Mouse (Mus musculus) myocyte (in vitro differentiated cells): ENCODE data around the gene Adam11.

ENCODE experiments used
- E2F4 ChIP-seq: IDR thresholded peaks from one replicate; pipeline ENCODE4 v1.6.1; 2011; ENCODE audit warnings: mild to moderate bottlenecking, control low read depth, moderate library complexity; ENCODE audit not compliant: insufficient read depth
- MAX ChIP-seq: IDR thresholded peaks from one replicate; pipeline ENCODE4 v1.6.1; 2011; ENCODE audit warnings: low read depth, mild to moderate bottlenecking, control low read depth
- MYOG ChIP-seq, 3 experiments: IDR thresholded peaks; one replicate each; pipeline ENCODE4 v1.6.1; 2011; ENCODE audit warnings: control low read depth in 2 of 3, low read depth in 2 of 3, mild to moderate bottlenecking in 2 of 3; ENCODE audit not compliant: insufficient read length in 2 of 3, control insufficient read depth in 1 of 3, insufficient read depth in 1 of 3
- POLR2A ChIP-seq: IDR thresholded peaks from one replicate; pipeline ENCODE4 v1.6.1; 2011; ENCODE audit warnings: low read depth, mild to moderate bottlenecking, control low read depth, moderate library complexity; ENCODE audit not compliant: insufficient read length
- POLR2AphosphoS2 ChIP-seq: IDR thresholded peaks from one replicate; pipeline ENCODE4 v1.6.1; 2011; ENCODE audit warnings: low read depth, control low read depth; ENCODE audit not compliant: insufficient read length
- REST ChIP-seq: IDR thresholded peaks from one replicate; pipeline ENCODE4 v1.6.1; 2011; ENCODE audit warnings: mild to moderate bottlenecking, control low read depth, moderate library complexity; ENCODE audit not compliant: insufficient read depth, insufficient read length
- SRF ChIP-seq: IDR thresholded peaks from one replicate; pipeline ENCODE4 v1.6.1; 2011; ENCODE audit warnings: low read depth; ENCODE audit not compliant: control insufficient read depth, insufficient read length
- TCF12 ChIP-seq: IDR thresholded peaks from one replicate; pipeline ENCODE4 v1.6.1; 2011; ENCODE audit warnings: mild to moderate bottlenecking, control low read depth; ENCODE audit not compliant: poor library complexity, insufficient read depth, severe bottlenecking
- TCF3 ChIP-seq: IDR thresholded peaks from one replicate; pipeline ENCODE4 v1.6.1; 2011; ENCODE audit warnings: low read depth, control low read depth; ENCODE audit not compliant: insufficient read length
- USF1 ChIP-seq: IDR thresholded peaks from one replicate; pipeline ENCODE4 v1.6.1; 2011; ENCODE audit warnings: low read depth, mild to moderate bottlenecking, control low read depth, moderate library complexity

DNA sequence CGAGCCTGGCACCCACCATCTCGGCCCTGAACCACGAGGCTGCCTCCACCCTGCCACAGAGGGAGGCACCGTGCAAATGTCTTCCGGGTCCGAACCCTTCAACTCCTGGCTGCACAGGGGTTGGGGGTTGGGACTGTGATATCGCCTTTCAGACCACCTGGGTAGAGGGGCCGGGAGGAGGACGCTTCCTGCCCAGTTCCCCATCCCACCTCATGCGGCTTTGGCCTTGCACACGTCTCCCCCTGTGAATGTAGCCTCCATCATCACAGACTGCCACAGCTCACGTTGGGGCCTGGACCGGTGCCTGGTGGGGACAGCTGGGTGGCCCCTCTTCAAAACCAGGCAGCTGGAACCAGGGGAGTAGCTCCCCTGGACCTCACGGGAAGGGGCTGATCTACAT, 16.9 kb downstream of the Adam11 start:
- no peak for TF ChIP-seq TCF12
- no peak for TF ChIP-seq E2F4
- TF ChIP-seq TCF3: no peak
- TF ChIP-seq POLR2A: no peak
- TF ChIP-seq USF1: no peak
- TF ChIP-seq POLR2AphosphoS2: no peak
- no peak for TF ChIP-seq MAX
- TF ChIP-seq MYOG (IDR thresholded peaks at IDR 0.05; ENCODE audit: control insufficient read depth in 1 of 3, insufficient read depth in 1 of 3, insufficient read length in 2 of 3, low read depth in 2 of 3): no peak
- TF ChIP-seq SRF: no peak
- no peak for TF ChIP-seq REST
